Mouse (Mus musculus) adrenal gland, adult 8-10 months (tissue): ENCODE data around the gene Mogs. TPM values are rescaled to one million over a fixed set of nuclear protein-coding genes. Genes with fewer than 3 reads are reported as not detected.
A peak's percentile ranks its signal among the peaks of the same experiment; 100 is the strongest.

Source experiments
- DNase-seq: peaks from one replicate; pipeline ENCODE4 v3.0.0; 2022
- total RNA-seq, 4 experiments: library from RNA; stranded (reverse); gene quantifications; 2 replicates each; pipeline ENCODE4 v1.2.4; 2022

Gene Mogs
- total RNA-seq, 4 experiments from 2014 or later, result 45.9 to 91.9 (median 62.8) TPM

DNA sequence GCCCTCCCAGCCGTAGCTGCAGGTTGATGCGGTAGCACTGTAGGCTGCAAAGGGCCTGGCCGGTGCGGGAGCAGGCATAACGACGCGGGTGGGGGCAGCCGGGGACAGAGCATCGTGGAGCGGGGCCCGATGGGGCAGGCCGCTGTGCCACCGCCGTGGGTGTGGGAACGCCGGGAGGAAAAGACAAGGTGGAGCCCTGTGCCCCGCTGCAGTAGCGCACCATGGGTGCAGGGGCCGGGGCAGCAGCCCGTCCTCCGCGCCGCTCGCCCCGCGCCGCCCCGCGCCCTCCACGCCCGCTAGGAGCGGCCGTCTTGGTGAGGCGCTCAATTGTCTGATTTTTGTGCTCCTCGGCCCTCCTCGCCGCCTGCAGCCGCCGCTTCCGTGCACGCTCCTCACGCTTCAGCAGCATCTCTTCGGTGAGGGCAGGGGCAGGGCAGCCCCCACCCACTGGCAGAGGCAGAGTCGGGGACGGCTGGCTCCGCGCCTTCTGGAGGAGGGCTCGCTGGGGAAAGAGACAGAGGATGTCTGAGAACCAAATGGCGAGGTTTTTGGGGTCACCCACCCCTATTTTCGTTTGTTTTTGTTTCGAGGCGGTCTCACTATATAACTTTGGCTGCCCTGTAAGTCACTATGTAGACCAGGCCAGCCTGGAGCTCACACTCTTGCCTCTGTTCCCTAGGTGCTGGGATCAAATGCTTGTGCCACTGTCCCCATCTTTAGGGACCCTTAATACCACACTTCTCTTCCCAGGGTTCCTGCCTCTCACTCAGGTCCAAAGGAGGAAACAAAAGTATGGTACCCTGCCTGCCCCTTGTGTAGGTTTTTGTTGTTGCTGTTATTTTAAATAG, 6.8 kb downstream of the Mogs start:
- DNase-seq, result no peak

DNA sequence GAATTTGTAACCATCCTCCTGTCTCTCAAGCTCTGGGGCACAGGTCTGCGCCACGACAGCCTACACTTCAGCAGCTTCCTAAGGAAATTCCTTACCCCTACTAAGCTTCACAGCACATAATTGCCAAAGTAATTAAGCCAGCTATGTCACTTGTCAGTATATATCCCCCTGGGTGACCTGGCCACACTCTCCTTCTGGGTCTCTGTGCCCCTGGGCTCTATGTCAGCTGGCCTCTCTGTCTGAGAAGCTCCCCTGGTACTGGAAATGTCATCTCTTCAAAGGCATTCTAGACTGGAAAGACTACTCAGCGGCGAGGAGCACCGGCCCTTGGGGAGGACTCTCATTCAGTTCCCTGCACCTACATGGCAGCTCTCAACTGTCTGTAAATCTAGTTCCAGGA, 7.7 kb downstream of the Mogs start:
- DNase-seq, result no peak

DNA sequence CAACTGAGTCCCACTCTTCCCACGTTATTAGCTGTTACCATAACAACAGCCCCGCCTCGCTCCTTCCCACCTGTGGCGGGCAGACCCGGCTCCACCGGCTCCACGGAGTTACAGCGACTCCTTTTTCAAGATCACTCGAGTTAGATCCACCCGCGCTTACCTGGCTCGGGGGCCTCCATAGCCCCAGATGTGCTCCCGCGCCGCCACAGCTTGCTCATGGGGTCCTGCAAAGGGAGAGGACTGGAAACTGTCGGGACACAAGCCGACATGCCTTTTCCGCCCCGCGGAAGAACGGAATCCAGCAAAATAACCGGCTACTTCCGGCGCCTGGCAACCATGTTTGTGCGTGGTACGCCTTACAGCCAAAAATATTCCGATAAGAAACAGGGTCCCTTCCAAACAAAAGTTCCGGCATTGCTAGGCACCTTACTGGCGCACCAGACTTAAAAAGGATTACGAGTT, 9.6 kb downstream of the Mogs start:
- DNase-seq, result peak; percentile 90

DNA sequence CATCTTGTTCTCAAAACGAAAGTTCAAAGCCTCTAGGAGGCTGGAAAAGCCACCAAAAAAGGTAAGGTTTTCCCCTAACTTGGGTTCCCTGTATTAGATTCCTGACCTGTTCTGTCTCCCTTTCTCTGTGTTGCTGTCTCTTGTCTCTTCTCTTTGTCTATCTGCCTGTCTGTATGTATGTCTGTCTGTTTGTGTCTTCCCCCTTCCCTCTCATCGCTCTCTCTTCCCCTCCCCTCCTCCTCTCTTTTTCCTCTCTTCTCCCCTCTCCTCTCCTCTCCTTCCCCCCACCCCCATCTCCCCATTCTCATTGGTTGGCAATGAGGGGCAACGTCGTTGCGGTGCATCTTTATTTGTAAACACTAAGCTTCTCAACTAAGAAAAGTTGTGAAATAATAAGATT, 10.0 kb downstream of the Mogs start, which contains the start of gene Ino80b:
Ino80b (minus strand) TSS at position 101 of the 400 bp plus-strand sequence.
- no peak for DNase-seq

DNA sequence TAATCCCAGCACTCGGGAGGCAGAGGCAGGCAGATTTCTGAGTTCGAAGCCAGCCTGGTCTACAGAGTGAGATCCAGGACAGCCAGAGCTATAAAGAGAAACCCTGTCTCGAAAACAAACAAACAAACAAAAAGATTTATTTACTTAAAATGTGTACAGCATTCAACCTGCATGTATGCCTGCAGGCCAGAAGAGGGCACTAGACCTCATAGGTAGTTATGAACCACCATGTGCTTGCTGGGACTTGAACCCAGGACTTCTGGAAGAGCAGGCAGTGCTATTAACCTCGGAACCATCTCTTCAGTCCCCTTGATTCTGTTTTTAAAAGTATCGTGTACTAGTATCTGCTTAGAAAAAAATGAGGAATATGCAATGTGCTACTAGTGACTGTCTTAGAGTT, 12.1 kb downstream of the Mogs start:
- DNase-seq, result no peak

DNA sequence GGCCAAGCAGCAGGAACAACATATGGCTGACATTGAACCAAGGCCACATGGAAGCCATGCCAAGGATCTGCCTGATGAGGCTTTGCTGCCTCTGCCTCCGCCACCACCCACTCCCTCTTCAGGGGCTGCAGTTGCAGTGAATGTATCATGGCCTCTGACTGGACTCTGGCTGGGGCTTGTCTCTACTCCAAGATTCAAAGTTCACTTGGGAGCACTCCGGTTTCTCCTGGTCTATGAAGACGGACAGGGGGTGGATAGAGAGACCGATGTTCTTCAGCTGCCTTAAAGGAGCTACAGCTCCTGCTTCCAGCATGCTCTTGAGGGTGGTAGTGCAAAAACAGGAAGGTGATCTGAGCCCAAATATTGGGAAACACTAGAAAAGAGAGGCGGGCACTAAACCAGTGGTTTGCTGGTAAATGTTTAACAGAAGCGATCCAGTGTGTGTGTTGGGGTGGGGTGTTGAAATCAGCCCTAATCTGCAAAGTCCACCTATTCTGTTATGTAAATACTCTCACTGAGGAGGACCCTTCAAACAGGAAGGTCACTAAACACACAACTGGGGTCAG, 16.3 kb downstream of the Mogs start:
- no peak for DNase-seq

DNA sequence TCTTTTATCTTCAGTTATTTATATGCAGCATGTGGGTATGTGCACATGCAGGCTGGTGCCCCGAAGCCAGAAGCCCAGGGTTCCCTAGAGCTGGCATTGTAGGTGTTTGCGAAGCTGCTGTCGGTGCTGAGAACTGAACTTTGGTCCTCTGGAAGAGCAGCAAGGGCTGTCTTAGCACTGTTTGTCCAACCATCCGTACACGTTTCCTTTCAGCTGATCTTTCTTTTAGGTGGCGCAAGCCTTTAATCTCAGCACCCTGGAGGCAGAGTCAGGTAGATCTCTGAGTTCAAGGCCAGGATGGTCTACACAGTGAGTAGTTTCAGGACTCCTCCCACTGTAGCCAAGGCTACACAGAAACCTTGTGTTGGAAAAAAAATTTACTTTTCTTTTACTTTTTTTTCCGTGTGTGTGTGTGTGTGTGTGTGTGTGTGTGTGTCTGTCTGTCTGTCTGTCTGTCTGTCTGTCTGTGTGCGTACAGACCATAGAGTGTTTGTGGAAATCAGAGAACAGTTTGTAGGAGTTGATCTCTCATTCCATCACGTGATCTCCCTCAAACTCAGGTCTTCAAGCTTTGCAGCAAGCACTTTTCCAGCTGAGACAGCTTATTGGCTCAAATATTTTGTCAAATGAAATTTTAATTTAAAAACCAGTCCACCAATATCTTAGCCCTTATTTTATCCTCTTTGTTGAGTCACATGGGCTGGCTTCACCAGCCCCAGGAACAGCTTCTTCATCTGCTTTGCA, 17.1 kb downstream of the Mogs start:
- DNase-seq, result no peak

DNA sequence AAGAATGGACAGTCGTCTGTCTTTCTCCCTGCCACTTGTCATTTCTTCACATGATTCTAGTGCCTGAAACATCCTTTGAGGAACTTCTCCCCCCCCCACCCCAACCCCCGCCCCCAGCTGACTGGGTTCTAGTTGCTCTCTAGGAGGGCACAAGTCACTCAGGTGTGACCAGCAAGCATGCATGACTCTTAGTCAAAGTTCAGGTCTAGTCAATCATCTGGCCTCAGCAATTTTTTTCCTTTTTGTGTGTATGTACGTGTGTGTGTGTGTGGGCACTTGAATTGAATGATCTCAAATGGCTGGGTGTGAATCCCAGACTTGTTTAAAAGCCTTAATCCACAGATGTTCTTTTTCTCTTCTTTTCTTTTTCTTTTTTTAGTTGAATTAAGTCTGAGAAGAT, 18.9 kb downstream of the Mogs start:
- DNase-seq, result no peak

DNA sequence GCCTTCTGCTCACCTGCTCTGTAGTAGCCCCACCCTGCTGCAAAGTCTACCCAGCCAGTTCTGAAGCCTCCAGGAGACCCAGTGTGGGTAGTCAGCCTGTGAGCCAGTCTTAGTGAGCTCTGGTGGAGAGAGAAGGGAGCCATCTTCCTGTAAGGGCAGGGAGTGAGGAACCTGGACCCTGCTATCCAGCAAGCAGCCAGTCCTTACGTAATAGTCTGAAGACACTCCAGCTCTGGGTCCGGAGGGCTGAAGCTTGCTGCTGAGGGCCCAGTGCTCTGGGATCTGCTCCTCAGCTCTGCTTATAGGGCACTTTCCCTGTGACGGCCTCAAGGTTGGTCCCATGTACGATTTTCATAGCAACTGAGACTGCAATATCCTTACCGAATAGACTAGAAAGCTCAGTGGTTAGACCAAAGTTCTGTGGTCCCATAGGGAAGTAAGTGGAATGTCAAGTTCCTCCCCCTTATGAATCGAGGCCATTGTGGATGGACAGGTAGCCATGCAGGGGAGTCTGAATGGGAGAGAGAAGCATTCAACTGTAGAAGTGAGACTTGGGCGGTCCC, 19.7 kb downstream of the Mogs start, which contains the start of gene Rtkn:
Rtkn (plus strand) TSS at position 513 of the 563 bp plus-strand sequence.
- no peak for DNase-seq

DNA sequence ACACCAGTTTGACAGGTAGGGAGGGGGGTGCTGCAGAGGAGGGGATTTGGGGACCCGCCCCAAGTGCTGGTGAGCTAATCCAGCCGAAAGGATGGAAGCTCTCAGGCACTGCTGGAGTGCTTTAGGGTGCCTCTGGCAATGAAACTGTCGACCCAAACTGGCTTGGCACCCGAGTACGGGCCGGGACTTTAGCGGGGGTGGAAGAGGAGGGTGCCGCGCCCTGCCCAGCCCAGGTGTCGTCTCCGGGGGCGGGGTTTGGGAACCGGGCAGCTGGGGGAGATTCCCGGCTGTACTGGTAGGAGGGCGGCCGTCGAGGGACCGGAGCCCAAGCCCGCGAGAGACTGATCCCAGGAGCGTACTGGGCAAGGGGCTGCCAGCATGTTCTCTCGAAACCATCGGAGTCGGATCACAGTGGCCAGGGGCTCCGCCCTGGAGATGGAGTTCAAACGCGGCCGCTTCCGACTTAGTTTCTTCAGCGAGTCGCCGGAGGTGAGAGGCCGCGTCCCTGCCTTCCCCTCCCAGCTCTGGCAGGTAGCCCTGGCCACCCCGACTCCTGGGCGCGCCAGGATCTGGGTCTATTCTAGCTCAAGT, 20.4 kb downstream of the Mogs start:
- DNase-seq, result no peak

DNA sequence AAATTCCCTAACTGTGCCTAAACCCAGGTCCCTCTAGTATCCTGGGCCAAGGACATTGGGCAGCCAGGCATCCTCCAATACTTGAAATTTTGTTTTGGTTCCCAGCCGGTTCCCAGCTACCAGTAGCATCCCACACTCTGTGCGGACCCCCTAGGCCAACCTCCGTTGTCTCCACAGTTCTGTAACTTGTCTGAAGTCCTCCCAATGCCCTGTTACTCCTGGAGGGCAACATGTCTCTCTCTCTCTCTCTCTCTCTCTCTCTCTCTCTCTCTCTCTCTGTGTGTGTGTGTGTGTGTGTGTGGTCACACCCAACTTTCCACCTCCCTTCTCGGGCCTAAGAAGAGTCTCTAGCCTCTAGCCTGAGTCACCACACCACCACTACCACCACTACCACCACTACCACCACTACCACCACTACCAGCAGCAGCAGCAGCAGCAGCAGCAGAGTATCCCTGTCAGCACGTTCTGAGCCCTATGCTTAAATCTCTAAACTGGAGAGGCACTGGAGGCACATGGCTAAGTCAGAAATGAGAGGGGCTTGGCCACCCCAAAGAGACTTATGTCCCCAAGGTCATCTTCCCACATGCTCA, 21.1 kb downstream of the Mogs start:
- DNase-seq, result no peak

DNA sequence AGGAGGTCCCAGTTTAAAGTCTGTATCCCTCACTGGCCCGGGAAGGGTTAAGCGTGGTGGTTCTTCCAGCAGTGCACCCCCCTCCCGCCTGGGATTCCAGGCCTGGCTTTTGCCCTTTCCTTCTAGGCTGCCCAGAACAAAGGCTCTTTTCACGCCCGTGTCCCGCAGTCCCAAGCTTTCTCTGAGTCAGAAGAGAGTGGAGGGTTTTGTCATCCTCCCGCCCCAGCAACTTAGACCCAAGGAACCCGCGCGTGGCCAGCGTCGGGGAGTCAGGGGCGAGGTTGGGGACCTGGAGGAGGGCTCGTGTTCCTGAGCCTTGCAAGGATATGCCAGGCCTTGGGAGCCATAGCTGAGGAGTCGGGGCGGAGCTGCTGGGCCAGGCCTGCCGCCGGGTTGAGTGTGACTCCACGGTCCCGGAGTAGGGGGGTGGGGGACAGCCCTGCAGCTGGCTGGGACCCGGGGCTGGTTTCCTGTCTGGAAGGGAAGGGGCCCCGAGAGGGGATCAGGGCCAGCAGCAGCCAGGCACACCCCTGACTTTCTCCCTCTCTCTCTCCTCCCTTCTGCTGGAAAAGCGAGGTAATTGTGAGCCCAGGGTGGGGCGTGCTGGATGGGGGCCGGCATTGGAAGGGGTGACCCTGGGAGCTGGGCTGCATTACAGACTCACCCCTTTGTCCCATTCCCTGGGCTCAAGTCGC, 21.7 kb downstream of the Mogs start:
- no peak for DNase-seq

DNA sequence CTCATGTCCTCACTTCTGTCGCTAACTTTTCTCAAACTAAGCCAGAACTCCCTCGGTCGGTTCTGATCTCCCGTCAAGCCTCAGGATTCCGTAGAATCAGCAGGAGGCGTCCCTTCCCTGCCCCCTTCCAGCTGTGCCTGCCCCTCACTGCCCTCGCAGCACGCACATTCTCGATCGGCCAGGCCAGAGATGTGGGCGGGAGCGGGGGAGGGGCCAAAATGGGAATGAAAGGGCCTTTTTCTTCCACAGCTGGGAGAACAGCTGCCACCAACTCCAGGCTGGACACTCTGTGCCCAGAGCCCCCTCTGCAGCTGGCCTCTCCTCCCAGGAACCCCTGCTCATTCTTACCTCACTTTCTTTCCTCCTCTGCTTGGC, 22.3 kb downstream of the Mogs start:
- peak; percentile 86 for DNase-seq

DNA sequence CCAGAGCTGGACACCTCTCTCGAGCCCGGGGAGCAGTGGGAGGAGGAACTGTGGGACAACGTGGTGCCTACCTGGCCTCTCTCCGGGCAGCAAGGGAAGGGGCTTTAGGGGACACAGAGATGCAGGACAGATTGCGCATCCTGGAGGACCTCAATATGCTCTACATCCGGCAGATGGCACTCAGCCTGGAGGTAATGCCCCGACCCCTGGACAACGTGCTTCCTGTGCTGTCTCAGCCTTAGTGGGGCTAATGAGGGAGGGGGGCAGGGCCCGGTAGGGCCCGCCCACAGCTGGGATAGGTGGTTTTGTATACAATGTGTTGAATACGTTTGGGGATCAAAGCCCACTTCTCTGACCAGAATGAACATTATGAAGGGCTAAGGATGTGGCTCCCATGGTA, 22.8 kb downstream of the Mogs start:
- DNase-seq, result no peak

DNA sequence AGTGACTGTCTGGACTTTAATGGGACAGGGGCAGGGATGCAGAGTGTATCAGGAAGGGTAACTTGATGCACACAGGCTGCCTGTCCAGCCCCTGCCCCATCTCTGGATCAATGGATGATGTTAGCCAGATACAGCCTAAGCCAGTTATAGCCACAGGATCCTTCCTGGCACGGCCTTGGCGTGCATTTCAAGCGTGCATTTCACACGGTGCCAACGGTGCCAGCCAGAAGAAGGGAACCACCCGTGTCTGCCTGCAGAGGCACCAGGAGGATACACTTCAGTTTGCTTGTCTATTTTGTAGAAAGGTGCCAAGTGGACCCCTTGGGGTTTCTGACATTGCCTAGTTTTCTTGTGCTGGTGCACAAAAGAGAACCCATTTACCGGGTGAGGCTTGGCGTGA, 24.7 kb downstream of the Mogs start:
- DNase-seq, result no peak

DNA sequence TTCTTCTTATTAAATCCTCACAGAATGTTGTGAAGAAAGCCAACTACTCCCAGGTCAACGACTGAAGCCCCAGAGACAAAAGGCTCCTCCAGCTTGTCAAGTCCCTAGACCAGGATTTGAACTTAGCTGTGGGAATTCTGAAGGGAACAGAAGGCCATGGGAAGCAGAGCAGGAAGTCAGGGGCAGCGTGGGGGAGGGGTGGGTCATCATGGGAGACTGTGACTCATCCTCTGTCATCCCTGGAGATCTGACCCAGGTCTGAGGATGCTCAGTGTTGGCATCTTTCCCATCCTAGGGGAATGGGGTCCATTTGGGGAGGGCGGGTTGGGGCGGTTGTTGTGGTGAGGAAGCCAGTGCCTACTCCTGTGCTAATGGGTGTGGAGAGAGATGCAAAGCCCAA, 26.3 kb downstream of the Mogs start:
- no peak for DNase-seq

DNA sequence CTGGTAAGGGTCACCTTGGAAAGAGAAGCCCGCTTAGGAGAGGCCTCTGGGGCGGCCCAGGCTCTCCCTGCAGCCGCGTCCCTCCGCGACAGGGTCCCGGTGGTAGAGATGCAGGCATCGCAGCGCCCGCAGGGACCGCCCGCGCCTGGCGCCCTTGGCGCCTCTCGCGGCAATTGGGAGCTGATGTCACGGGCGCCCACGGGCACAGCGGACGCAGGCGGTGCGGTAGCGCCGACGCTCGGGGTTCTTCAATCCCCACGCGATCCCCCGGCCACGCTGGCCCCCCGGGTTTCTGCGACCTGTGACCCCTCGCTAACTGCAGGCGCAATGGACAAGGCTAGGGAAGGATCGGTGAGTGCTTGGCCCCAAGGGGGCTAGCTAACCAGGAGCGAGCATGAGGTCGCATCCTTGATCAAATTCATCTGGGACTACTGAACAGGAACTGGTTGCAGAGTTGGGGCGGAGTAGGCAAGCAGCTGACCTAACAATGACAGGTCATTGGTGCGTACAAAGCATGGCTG, 27.0 kb downstream of the Mogs start:
- no peak for DNase-seq

DNA sequence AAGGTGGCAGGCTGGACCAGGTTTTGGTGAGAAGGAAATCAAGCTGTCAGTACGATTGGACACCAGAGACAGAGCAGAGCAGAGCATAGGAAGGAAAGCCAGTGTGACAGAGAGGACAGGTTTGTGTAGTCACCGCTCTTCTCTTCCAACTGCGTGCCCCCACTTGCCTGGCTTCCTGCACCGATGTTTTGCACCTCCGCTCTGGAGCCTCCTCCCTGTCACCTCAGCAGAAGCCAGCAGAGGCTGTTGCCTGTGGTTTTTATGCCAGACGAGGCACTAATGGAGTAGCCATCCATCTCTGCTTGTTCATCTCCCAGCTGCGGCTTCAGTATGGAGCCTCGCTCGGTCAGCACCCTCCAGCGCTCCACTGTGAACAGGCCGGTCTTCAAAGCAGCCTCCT, 27.6 kb downstream of the Mogs start:
- no peak for DNase-seq

DNA sequence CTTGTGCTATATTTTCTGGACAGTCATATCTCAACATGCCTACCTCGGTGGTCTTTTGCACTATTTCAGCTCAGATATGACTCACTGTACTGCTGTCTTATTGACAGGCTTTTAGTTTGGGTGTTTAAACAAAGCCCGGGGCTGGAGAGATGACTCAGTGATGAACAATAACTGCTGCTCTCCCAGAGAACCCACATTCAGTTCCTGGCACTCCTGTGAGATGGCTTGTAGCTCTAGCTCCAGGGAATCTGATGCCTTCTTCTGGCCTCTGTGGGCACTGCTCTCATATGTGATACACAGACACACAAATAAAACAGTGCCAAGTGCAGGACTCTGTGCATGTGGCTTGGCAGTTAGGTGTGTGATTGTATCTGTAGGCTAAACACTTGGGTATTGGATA, 29.9 kb downstream of the Mogs start:
- DNase-seq, result no peak

DNA sequence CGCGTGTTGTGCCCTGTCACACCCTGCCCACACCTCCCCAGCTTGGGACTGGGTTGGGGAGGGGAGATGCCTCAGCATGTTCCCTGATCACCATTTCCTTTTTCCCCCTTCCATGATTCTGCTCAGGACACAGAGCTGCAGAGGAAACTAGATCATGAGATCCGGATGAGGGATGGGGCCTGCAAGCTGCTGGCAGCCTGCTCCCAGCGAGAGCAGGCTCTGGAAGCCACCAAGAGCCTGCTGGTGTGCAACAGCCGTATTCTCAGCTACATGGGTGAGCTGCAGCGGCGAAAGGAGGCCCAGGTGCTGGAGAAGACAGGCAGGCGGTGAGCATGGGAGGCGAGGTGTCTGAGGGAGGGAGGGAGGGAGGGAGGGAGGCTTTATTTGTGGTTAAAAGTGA, 30.5 kb downstream of the Mogs start:
- DNase-seq, result no peak

DNA sequence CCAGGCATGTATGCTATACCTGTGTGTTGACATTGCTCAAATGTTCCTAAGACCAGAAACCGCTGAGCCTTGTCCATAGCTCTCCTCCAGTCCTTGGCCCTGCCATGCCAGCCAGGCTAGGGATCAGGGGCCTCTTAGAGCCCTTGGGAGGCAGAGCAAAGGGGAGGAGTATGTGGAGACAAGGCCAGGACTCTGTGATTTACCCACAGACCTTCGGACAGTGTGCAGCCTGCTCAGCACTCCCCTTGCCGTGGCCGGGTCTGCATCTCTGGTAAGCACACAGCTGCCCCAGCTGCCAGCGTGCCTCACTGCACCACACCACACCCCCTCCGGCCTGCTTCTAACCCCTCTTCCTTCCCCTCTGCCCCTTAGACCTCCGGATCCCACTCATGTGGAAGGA, 32.0 kb downstream of the Mogs start:
- peak; percentile 63 for DNase-seq
